Mouse (Mus musculus): ENCODE data around the gene Sgce. TPM values are rescaled to one million over a fixed set of nuclear protein-coding genes. Genes with fewer than 3 reads are reported as not detected.

The Sgce gene
- polyA plus RNA-seq, 1 experiment from 2014 or later = 67.5 TPM

DNA sequence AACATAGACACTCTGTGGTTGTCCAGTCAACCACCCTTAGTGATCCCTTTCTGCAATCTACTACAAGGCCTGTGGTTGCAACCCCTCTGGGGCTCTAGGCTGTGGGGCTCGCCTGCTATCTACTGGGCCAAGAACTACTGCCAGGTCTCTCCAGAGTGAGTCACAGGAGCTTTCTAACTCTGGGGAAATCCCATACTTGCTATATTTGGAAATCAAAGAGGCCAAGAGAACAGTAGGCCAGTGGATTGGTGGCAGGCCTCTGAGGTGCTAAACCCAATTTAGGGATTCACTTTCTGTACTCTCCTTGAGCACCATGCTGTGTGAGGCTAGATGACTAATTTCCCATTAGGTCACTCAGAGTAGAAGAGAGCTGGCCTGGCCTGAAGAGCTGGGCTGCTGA is 38.0 kb downstream of the Sgce start:
- Histone ChIP-seq H3K9me3 (ENCODE audit: control insufficient read depth, low read depth, low read length) (no peaks in the 10 kb centered on the region), H3K4me2 (replicated peaks; ENCODE audit: low read depth, low read length) (no peak overlapping the region), H3K9ac (replicated peaks; ENCODE audit: low read depth, low read length) (no peak overlapping the region), H3K27me3 (ENCODE audit: control insufficient read depth, insufficient read depth, low read length) (no peaks in the 10 kb centered on the region), H3K4me3 (ENCODE audit: low read depth, low read length) (no peak overlapping the region), H3K27ac (ENCODE audit: low read length) (no peak overlapping the region), H3K36me3 (ENCODE audit: control insufficient read depth, insufficient read depth, low read length) (no peaks in the 10 kb centered on the region; the same call in 1 of the 2 replicates), H3K4me1 (ENCODE audit: control insufficient read depth, insufficient read depth, low read length) (no peaks in the 10 kb centered on the region)
- no peak for ATAC-seq (ENCODE audit: insufficient number of reproducible peaks, insufficient read depth, low FRiP score, low read depth)
- 92% methylated on average over 1 of the region's 1 CpGs for WGBS

DNA sequence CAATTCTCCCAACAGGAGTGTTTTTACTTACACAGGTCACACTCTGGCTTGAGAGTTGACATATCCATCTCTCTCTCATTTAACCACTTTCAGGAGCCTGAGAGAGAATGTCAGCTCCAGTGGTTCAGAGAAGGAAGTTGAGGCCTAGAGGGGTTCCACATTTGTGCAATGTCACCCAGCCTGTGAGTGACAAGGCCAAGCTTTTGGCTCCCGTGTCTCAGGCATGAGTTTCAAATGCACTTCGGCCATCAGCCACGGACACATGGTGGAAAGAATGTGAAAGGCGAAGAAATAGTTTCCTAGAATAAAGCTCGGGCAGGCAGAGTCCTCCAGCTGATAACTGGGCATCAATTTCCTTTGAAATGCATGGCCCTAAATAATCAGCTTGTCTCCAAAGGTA is 40.6 kb downstream of the Sgce start:
- no peaks in the 10 kb centered on the region for H3K4me1 ChIP-seq (ENCODE audit: control insufficient read depth, insufficient read depth, low read length)
- no peaks in the 10 kb centered on the region; the same call in 1 of the 2 replicates for H3K36me3 ChIP-seq (ENCODE audit: control insufficient read depth, insufficient read depth, low read length)
- no peak overlapping the region for H3K9ac ChIP-seq (replicated peaks; ENCODE audit: low read depth, low read length)
- H3K27ac ChIP-seq (ENCODE audit: low read length) = no peak overlapping the region
- no peaks in the 10 kb centered on the region for H3K27me3 ChIP-seq (ENCODE audit: control insufficient read depth, insufficient read depth, low read length)
- H3K4me2 ChIP-seq (replicated peaks; ENCODE audit: low read depth, low read length) = no peak overlapping the region
- no peaks in the 10 kb centered on the region for H3K9me3 ChIP-seq (ENCODE audit: control insufficient read depth, low read depth, low read length)
- no peak overlapping the region for H3K4me3 ChIP-seq (ENCODE audit: low read depth, low read length)
- 70% methylated on average over 5 of the region's 5 CpGs for WGBS
- ATAC-seq (ENCODE audit: insufficient number of reproducible peaks, insufficient read depth, low FRiP score, low read depth) = no peak

DNA sequence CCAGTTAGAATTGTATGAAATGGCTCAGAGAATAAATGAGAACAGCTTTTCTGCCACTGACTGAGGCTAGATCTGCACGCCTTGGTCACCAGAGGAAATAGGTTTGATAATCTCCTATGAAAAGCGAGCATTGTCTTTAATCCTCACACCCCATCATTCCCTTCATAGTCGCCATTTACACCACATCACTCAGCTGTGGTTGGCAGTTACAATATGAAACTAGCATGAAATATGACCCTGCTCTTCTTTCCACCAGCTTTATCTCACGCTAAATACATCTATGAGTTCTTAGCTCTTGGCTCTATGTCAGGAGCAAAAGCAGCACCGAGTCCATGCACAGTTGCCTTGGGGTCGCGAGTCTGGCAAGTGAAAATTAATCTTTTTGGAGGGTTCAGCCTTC is 43.1 kb downstream of the Sgce start:
- no peak for ATAC-seq (ENCODE audit: insufficient number of reproducible peaks, insufficient read depth, low FRiP score, low read depth)
- no peak overlapping the region for H3K27ac ChIP-seq (ENCODE audit: low read length)
- no peak overlapping the region for H3K4me2 ChIP-seq (replicated peaks; ENCODE audit: low read depth, low read length)
- H3K9me3 ChIP-seq (ENCODE audit: control insufficient read depth, low read depth, low read length) = no peaks in the 10 kb centered on the region
- no peak overlapping the region for H3K9ac ChIP-seq (replicated peaks; ENCODE audit: low read depth, low read length)
- 57% methylated on average over 7 of the region's 7 CpGs for WGBS
- no peaks in the 10 kb centered on the region for H3K4me1 ChIP-seq (ENCODE audit: control insufficient read depth, insufficient read depth, low read length)
- H3K4me3 ChIP-seq (ENCODE audit: low read depth, low read length) = no peak overlapping the region
- no peaks in the 10 kb centered on the region for H3K27me3 ChIP-seq (ENCODE audit: control insufficient read depth, insufficient read depth, low read length)
- no peaks in the 10 kb centered on the region; the same call in 1 of the 2 replicates for H3K36me3 ChIP-seq (ENCODE audit: control insufficient read depth, insufficient read depth, low read length)

GRCm38 (mm10) chr6:4701641-4702040 is 45.4 kb downstream of the Sgce start:
- Histone ChIP-seq H3K27me3 (ENCODE audit: control insufficient read depth, insufficient read depth, low read length) (no peaks in the 10 kb centered on the region), H3K9ac (replicated peaks; ENCODE audit: low read depth, low read length) (no peak overlapping the region), H3K4me3 (ENCODE audit: low read depth, low read length) (no peak overlapping the region), H3K9me3 (ENCODE audit: control insufficient read depth, low read depth, low read length) (no peaks in the 10 kb centered on the region), H3K27ac (ENCODE audit: low read length) (no peak overlapping the region), H3K4me1 (ENCODE audit: control insufficient read depth, insufficient read depth, low read length) (no peaks in the 10 kb centered on the region), H3K36me3 (ENCODE audit: control insufficient read depth, insufficient read depth, low read length) (no peaks in the 10 kb centered on the region), H3K4me2 (replicated peaks; ENCODE audit: low read depth, low read length) (no peak overlapping the region)
- 80% methylated on average over 8 of the region's 8 CpGs for WGBS
- ATAC-seq (ENCODE audit: insufficient number of reproducible peaks, insufficient read depth, low FRiP score, low read depth) = no peak

DNA sequence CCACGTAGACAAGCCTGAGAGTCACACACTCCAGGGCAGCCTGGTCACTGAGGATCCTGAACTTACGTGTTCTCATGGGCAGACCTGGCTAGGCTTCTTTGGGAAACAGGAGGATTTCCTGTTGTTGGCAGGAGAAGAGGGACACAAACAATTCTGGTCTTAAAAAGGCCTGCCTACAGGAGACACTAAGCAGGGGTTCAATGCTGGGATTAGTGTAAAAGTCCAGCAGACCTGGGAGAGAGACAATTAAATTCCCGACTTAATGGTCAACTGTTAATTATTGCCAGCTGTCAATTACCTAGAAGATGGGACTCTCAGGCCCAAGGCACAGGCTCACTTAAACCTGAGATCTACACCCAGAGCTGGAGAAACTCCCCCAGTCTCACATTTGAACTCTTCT is 51.2 kb downstream of the Sgce start:
- H3K27me3 ChIP-seq (ENCODE audit: control insufficient read depth, insufficient read depth, low read length) = no peaks in the 10 kb centered on the region
- 79% methylated on average over 3 of the region's 3 CpGs for WGBS

GRCm38 (mm10) chr6:4694672-4695231 is 52.3 kb downstream of the Sgce start:
- Histone ChIP-seq H3K36me3 (ENCODE audit: control insufficient read depth, insufficient read depth, low read length) (peaks cover 6% of the 10 kb centered on the region; the same call in 1 of the 2 replicates), H3K27me3 (ENCODE audit: control insufficient read depth, insufficient read depth, low read length) (no peaks in the 10 kb centered on the region), H3K9me3 (ENCODE audit: control insufficient read depth, low read depth, low read length) (no peaks in the 10 kb centered on the region), H3K27ac (ENCODE audit: low read length) (no peak overlapping the region), H3K4me3 (ENCODE audit: low read depth, low read length) (no peak overlapping the region), H3K9ac (replicated peaks; ENCODE audit: low read depth, low read length) (no peak overlapping the region), H3K4me2 (replicated peaks; ENCODE audit: low read depth, low read length) (no peak overlapping the region), H3K4me1 (ENCODE audit: control insufficient read depth, insufficient read depth, low read length) (no peaks in the 10 kb centered on the region)
- ATAC-seq (ENCODE audit: insufficient number of reproducible peaks, insufficient read depth, low FRiP score, low read depth) = no peak
- WGBS = 54% methylated on average over 8 of the region's 8 CpGs

More for the DNA sequence above, 51.2 kb downstream of the Sgce start:
- Histone ChIP-seq H3K27ac (ENCODE audit: low read length) (no peak overlapping the region), H3K4me1 (ENCODE audit: control insufficient read depth, insufficient read depth, low read length) (no peaks in the 10 kb centered on the region), H3K36me3 (ENCODE audit: control insufficient read depth, insufficient read depth, low read length) (no peaks in the 10 kb centered on the region), H3K9me3 (ENCODE audit: control insufficient read depth, low read depth, low read length) (no peaks in the 10 kb centered on the region), H3K9ac (replicated peaks; ENCODE audit: low read depth, low read length) (no peak overlapping the region), H3K4me3 (ENCODE audit: low read depth, low read length) (no peak overlapping the region), H3K4me2 (replicated peaks; ENCODE audit: low read depth, low read length) (no peak overlapping the region)
- ATAC-seq (ENCODE audit: insufficient number of reproducible peaks, insufficient read depth, low FRiP score, low read depth) = no peak

DNA sequence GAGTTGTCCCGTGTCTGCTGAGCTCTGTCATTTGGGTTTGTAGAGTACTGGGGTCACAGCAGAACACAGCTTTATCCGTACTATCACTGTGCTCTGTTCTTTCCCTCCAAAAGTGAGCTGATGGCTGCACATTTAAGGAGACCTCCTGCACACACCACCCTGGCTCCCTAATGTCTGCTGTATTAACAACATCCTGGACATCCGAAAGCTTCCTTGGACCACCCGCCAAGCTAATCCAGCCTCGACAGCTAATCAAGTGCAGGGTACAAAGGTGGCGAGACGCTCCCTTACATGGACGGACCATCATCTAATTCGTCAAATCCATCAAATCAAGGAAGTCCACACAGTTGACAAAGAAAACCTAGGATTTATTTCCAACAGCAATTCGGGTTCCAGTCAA is 53.5 kb downstream of the Sgce start:
- Histone ChIP-seq H3K9me3 (ENCODE audit: control insufficient read depth, low read depth, low read length) (no peaks in the 10 kb centered on the region), H3K9ac (replicated peaks; ENCODE audit: low read depth, low read length) (no peak overlapping the region), H3K4me2 (replicated peaks; ENCODE audit: low read depth, low read length) (no peak overlapping the region), H3K4me3 (ENCODE audit: low read depth, low read length) (no peak overlapping the region), H3K27me3 (ENCODE audit: control insufficient read depth, insufficient read depth, low read length) (no peaks in the 10 kb centered on the region), H3K4me1 (ENCODE audit: control insufficient read depth, insufficient read depth, low read length) (no peaks in the 10 kb centered on the region), H3K36me3 (ENCODE audit: control insufficient read depth, insufficient read depth, low read length) (peaks cover 6% of the 10 kb centered on the region; the same call in 1 of the 2 replicates), H3K27ac (ENCODE audit: low read length) (no peak overlapping the region)
- 39% methylated on average over 10 of the region's 10 CpGs for WGBS
- ATAC-seq (ENCODE audit: insufficient number of reproducible peaks, insufficient read depth, low FRiP score, low read depth) = no peak

GRCm38 (mm10) chr6:4690438-4690837 is 56.6 kb downstream of the Sgce start:
- Histone ChIP-seq H3K4me3 (ENCODE audit: low read depth, low read length) (no peak overlapping the region), H3K27me3 (ENCODE audit: control insufficient read depth, insufficient read depth, low read length) (no peaks in the 10 kb centered on the region), H3K27ac (ENCODE audit: low read length) (no peak overlapping the region), H3K4me1 (ENCODE audit: control insufficient read depth, insufficient read depth, low read length) (no peaks in the 10 kb centered on the region), H3K9ac (replicated peaks; ENCODE audit: low read depth, low read length) (no peak overlapping the region), H3K9me3 (ENCODE audit: control insufficient read depth, low read depth, low read length) (no peaks in the 10 kb centered on the region), H3K36me3 (ENCODE audit: control insufficient read depth, insufficient read depth, low read length) (peaks cover 6% of the 10 kb centered on the region; the same call in 1 of the 2 replicates), H3K4me2 (replicated peaks; ENCODE audit: low read depth, low read length) (no peak overlapping the region)
- WGBS = 91% methylated on average over 4 of the region's 4 CpGs
- no peak for ATAC-seq (ENCODE audit: insufficient number of reproducible peaks, insufficient read depth, low FRiP score, low read depth)

DNA sequence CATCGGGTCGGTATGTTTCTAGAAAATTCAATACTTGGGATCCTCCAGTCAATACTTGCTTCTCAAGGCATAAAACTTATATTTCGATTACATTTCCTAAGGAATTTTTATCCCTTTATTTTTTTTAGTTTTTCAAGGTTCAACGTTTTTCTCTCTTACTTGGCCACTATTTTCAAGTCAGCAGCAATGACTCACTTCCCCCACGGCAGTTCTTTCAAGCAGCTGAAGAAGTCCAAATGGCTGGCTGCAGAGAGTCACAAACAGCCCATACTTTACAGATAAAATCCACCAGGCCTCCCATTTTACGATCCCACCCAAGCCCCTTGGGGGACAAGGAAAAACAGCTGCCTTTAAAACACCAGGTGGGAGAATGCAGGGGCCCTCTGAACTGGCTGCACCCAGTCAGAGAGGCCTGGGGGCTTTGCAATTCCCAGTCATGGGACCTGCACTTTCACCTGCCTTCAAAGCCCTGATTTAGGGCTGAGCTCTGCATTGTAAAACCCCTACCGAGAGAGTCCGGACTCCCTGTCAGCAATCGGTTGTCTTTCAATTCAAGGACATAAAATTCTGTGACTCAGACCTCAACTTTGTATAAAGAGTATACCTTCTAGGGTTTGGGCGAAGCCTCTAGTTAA is 62.2 kb downstream of the Sgce start:
- no peak overlapping the region for H3K9ac ChIP-seq (replicated peaks; ENCODE audit: low read depth, low read length)
- H3K4me2 ChIP-seq (replicated peaks; ENCODE audit: low read depth, low read length) = no peak overlapping the region
- no peaks in the 10 kb centered on the region for H3K4me1 ChIP-seq (ENCODE audit: control insufficient read depth, insufficient read depth, low read length)
- H3K27ac ChIP-seq (ENCODE audit: low read length) = no peak overlapping the region
- ATAC-seq (ENCODE audit: insufficient number of reproducible peaks, insufficient read depth, low FRiP score, low read depth) = no peak
- WGBS = 60% methylated on average over 10 of the region's 10 CpGs
- no peaks in the 10 kb centered on the region for H3K27me3 ChIP-seq (ENCODE audit: control insufficient read depth, insufficient read depth, low read length)
- no peak overlapping the region for H3K4me3 ChIP-seq (ENCODE audit: low read depth, low read length)
- H3K9me3 ChIP-seq (ENCODE audit: control insufficient read depth, low read depth, low read length) = no peaks in the 10 kb centered on the region
- H3K36me3 ChIP-seq (ENCODE audit: control insufficient read depth, insufficient read depth, low read length) = no peaks in the 10 kb centered on the region; the same call in 1 of the 2 replicates

Measured in stomach, embryonic 14.5 days (tissue).